ENCODE assay signal across 7 mouse cellular contexts in the genomic region with DNA sequence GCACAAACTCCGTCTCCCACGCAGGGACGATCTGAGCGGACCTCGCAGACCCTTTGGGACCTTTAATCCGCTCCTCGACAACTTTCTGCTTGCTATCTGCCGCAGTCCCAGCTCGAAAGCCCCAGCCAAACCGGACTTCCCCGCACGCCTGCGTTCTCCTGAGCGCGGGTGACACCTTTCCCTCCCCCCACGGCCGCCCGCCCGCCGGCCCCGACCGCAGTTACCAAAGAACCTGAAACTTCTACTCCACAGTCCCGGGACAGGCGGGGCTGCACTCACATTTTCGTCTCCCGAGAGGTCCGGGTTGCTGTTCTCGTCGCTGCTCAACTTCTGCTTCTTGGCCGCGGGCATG. TPM values are rescaled to one million over a fixed set of nuclear protein-coding genes. Genes with fewer than 3 reads are reported as not detected.
DNase-seq lines count a peak whose midpoint lies in the region; ATAC-seq and TF ChIP-seq lines count a peak whose summit lies in the region.

No protein-coding gene starts in this region.

- no peaks in the 10 kb centered on the region for H3K27me3 ChIP-seq in neural tube, embryonic 11.5 days (ENCODE audit: control insufficient read depth, insufficient read depth, low read length)
- no peaks in the 10 kb centered on the region for H3K27me3 ChIP-seq in forebrain, embryonic 10.5 days (ENCODE audit: poor library complexity, severe bottlenecking)
- H3K27me3 ChIP-seq in limb, embryonic 15.5 days: no peaks in the 10 kb centered on the region
- no peaks in the 10 kb centered on the region for H3K27me3 ChIP-seq in stomach, postnatal 0 days (ENCODE audit: control insufficient read depth, insufficient read depth, low read length)

- H3K9ac ChIP-seq in neural tube, embryonic 11.5 days (ENCODE audit: low read length): peak overlapping the region; percentile 95
- peak overlapping the region; percentile 85 for H3K9ac ChIP-seq in limb, embryonic 15.5 days
- H3K9ac ChIP-seq in stomach, postnatal 0 days (ENCODE audit: low read length): peak overlapping the region; percentile 95

- peak overlapping the region; percentile 99 for H3K27ac ChIP-seq in neural tube, embryonic 11.5 days (ENCODE audit: low read depth, low read length)
- H3K27ac ChIP-seq in forebrain, embryonic 10.5 days: peak overlapping the region; percentile 99
- H3K27ac ChIP-seq in limb, embryonic 15.5 days: peak overlapping the region; percentile 100
- peak overlapping the region; percentile 100 for H3K27ac ChIP-seq in stomach, postnatal 0 days (replicated peaks)

- under 1% methylated on average over 31 of the region's 31 CpGs for WGBS in neural tube, embryonic 11.5 days
- WGBS in forebrain, embryonic 10.5 days: under 1% methylated on average over 31 of the region's 31 CpGs
- under 1% methylated on average over 31 of the region's 31 CpGs for WGBS in limb, embryonic 15.5 days
- under 1% methylated on average over 29 of the region's 31 CpGs for WGBS in stomach, postnatal 0 days

- peak overlapping the region; percentile 70 for H3K4me2 ChIP-seq in neural tube, embryonic 11.5 days (ENCODE audit: low read depth)
- H3K4me2 ChIP-seq in limb, embryonic 15.5 days: peak overlapping the region; percentile 58
- peak overlapping the region; percentile 80 for H3K4me2 ChIP-seq in stomach, postnatal 0 days (replicated peaks; ENCODE audit: low read depth)

- intact Hi-C loops in left cerebral cortex, postnatal 10 days (cut with DNase I): no loop called here

- ATAC-seq in neural tube, embryonic 11.5 days (ENCODE audit: insufficient read depth, low FRiP score, low TSS enrichment): no peak
- no peak; the same call in 1 of the 2 replicates for ATAC-seq in limb, embryonic 15.5 days (ENCODE audit: insufficient number of reproducible peaks, low FRiP score, low TSS enrichment, low read depth)
- ATAC-seq in stomach, postnatal 0 days (ENCODE audit: low FRiP score, low TSS enrichment): peak; percentile 49

- TF ChIP-seq EP300 in stomach, postnatal 0 days (optimal IDR thresholded peaks at IDR 0.05): no peak

- H3K4me1 ChIP-seq in neural tube, embryonic 11.5 days (ENCODE audit: control insufficient read depth, insufficient read depth, low read length): peaks cover 8% of the 10 kb centered on the region; the same call in 1 of the 2 replicates
- peaks cover 25% of the 10 kb centered on the region for H3K4me1 ChIP-seq in forebrain, embryonic 10.5 days
- peaks cover 5% of the 10 kb centered on the region; the same call in 1 of the 2 replicates for H3K4me1 ChIP-seq in limb, embryonic 15.5 days
- no peaks in the 10 kb centered on the region for H3K4me1 ChIP-seq in stomach, postnatal 0 days (replicated peaks; ENCODE audit: control insufficient read depth, insufficient read depth)

- no peaks in the 10 kb centered on the region for H3K9me3 ChIP-seq in neural tube, embryonic 11.5 days (ENCODE audit: control insufficient read depth, low read length)
- H3K9me3 ChIP-seq in forebrain, embryonic 10.5 days: no peaks in the 10 kb centered on the region
- no peaks in the 10 kb centered on the region for H3K9me3 ChIP-seq in limb, embryonic 15.5 days
- no peaks in the 10 kb centered on the region for H3K9me3 ChIP-seq in stomach, postnatal 0 days (ENCODE audit: control insufficient read depth, low read length)

- TF ChIP-seq CTCF in stomach, postnatal 0 days (IDR thresholded peaks at IDR 0.05; ENCODE audit: low read depth): no peak

- peaks cover 2% of the 10 kb centered on the region; the same call in 1 of the 2 replicates for H3K36me3 ChIP-seq in neural tube, embryonic 11.5 days (ENCODE audit: control insufficient read depth, insufficient read depth, low read length)
- H3K36me3 ChIP-seq in forebrain, embryonic 10.5 days (replicated peaks): peaks cover 24% of the 10 kb centered on the region
- peaks cover 15% of the 10 kb centered on the region for H3K36me3 ChIP-seq in limb, embryonic 15.5 days
- H3K36me3 ChIP-seq in stomach, postnatal 0 days (ENCODE audit: control insufficient read depth, insufficient read depth, low read length): 0 out of 2 replicates have a peak, but pooled peaks cover 2% of the 10 kb centered on the region

- H3K4me3 ChIP-seq in neural tube, embryonic 11.5 days (ENCODE audit: low read depth, low read length): peak overlapping the region; percentile 71
- H3K4me3 ChIP-seq in forebrain, embryonic 10.5 days: peak overlapping the region; percentile 85
- H3K4me3 ChIP-seq in limb, embryonic 15.5 days: peak overlapping the region; percentile 75
- H3K4me3 ChIP-seq in stomach, postnatal 0 days (ENCODE audit: low read depth, low read length): peak overlapping the region; percentile 80

- DNase-seq in neural tube, embryonic 11.5 days (ENCODE audit: low spot score): no peak
- no peak for DNase-seq in neural tube, embryonic 10.5 days (ENCODE audit: extremely low spot score, low spot score)
- no peak for DNase-seq in forebrain, embryonic 10.5 days (ENCODE audit: extremely low spot score, low spot score)
- DNase-seq in stomach, postnatal 0 days (ENCODE audit: low spot score): no peak
- DNase-seq in left cerebral cortex, postnatal 10 days (ENCODE audit: extremely low spot score in 1 of 2, low spot score in 2 of 2): no peak
- no peak for DNase-seq in cerebellum, postnatal 25 days

RNA-seq across cellular contexts. Expression of a gene that starts 0.7 kb away (rescaled TPM):
- 72.8 and 76.5 TPM in 2 replicates for polyA plus RNA-seq in neural tube, embryonic 11.5 days (2014; fragmentation: Nextera tagmentation; extraction: Ambion mirVana)
- polyA plus RNA-seq in forebrain, embryonic 10.5 days (2016; fragmentation: Nextera tagmentation; extraction: Ambion mirVana): 95.3 and 102 TPM in 2 replicates
- polyA plus RNA-seq in limb, embryonic 15.5 days (2015; fragmentation: Nextera tagmentation; extraction: Ambion mirVana): 62.7 and 63.0 TPM in 2 replicates
- 35.7 and 38.0 TPM in 2 replicates for polyA plus RNA-seq in stomach, postnatal 0 days (2015; fragmentation: Nextera tagmentation; extraction: Ambion mirVana)
- total RNA-seq in left cerebral cortex, postnatal 10 days (2021): 10 to 100 TPM; 21.8 to 27.4 TPM

RNA-seq across cellular contexts. Expression of a gene that starts 39.1 kb away (rescaled TPM):
- polyA plus RNA-seq in neural tube, embryonic 11.5 days (2014; fragmentation: Nextera tagmentation; extraction: Ambion mirVana): 133 and 140 TPM in 2 replicates
- polyA plus RNA-seq in forebrain, embryonic 10.5 days (2016; fragmentation: Nextera tagmentation; extraction: Ambion mirVana): 151 and 170 TPM in 2 replicates
- 116 and 117 TPM in 2 replicates for polyA plus RNA-seq in limb, embryonic 15.5 days (2015; fragmentation: Nextera tagmentation; extraction: Ambion mirVana)
- 69.2 and 72.8 TPM in 2 replicates for polyA plus RNA-seq in stomach, postnatal 0 days (2015; fragmentation: Nextera tagmentation; extraction: Ambion mirVana)
- total RNA-seq in left cerebral cortex, postnatal 10 days (2021): 10 to 100 TPM; 76.8 to 94.9 TPM
